Mouse (Mus musculus) liver, embryonic 15.5 days (tissue): Measurements from ENCODE around the gene Supt4a. TPM values are rescaled to one million over a fixed set of nuclear protein-coding genes. Genes with fewer than 3 reads are reported as not detected.

ENCODE experiments used
- ATAC-seq: fragments of 200-750 bp; cut with Nextera tagmentation; 2 replicates; pipeline ENCODE4 v1.8.0; 2017; ENCODE audit warnings: moderate number of reproducible peaks, mild to moderate bottlenecking, moderate library complexity; ENCODE audit not compliant: insufficient read depth
- H3K27ac ChIP-seq: fragments of 300-500 bp; sonication (generic); replicated peaks from 2 replicates; pipeline ENCODE4 v1.5.1; 2015; ENCODE audit warnings: mild to moderate bottlenecking, inconsistent platforms
- H3K27me3 ChIP-seq: fragments of 300-500 bp; sonication (generic); 2 replicates; pipeline ENCODE4 v1.6.1; 2015; ENCODE audit warnings: mild to moderate bottlenecking, inconsistent platforms
- H3K36me3 ChIP-seq: fragments of 300-500 bp; sonication (generic); replicated peaks from 2 replicates; pipeline ENCODE4 v1.6.1; 2015; ENCODE audit warnings: moderate library complexity, mild to moderate bottlenecking, inconsistent platforms
- H3K4me1 ChIP-seq: fragments of 300-500 bp; sonication (generic); replicated peaks from 2 replicates; pipeline ENCODE4 v1.6.1; 2015; ENCODE audit warnings: inconsistent platforms
- H3K4me2 ChIP-seq: fragments of 300-500 bp; sonication (generic); 2 replicates; pipeline ENCODE4 v1.6.1; 2015; ENCODE audit warnings: moderate library complexity, mild to moderate bottlenecking, inconsistent platforms
- H3K4me3 ChIP-seq: fragments of 300-500 bp; sonication (generic); replicated peaks from 2 replicates; pipeline ENCODE4 v1.5.1; 2015; ENCODE audit warnings: mild to moderate bottlenecking, inconsistent platforms
- H3K9ac ChIP-seq: fragments of 300-500 bp; sonication (generic); 2 replicates; pipeline ENCODE4 v1.6.1; 2015; ENCODE audit warnings: moderate library complexity, mild to moderate bottlenecking, inconsistent platforms
- H3K9me3 ChIP-seq: fragments of 300-500 bp; sonication (generic); replicated peaks from 2 replicates; pipeline ENCODE4 v1.6.1; 2016; ENCODE audit warnings: inconsistent platforms
- WGBS: fragments of 180-500 bp; shearing (Covaris S2); methylation state at CpG from one replicate; pipeline ENCODE4 v1.1.7; 2015; ENCODE audit warnings: mixed read lengths; ENCODE audit not compliant: insufficient replicate concordance; 5-methylcytosine and 5-hydroxymethylcytosine counted together
- polyA plus RNA-seq: library from polyadenylated mRNA; unstranded; fragments of >200 nt; fragmentation: Nextera tagmentation; extraction: Ambion mirVana; gene quantifications from 2 replicates; pipeline ENCODE4 v1.2.1, GENCODE M21; 2015

The Supt4a gene
- polyA plus RNA-seq, result 177 and 195 TPM in 2 replicates

- H3K4me1 ChIP-seq, result peaks cover 68% of the 10 kb centered on the region
- H3K4me2 ChIP-seq, result peak within 1 kb of the TSS; percentile 88
- H3K36me3 ChIP-seq, result peaks cover 59% of the 10 kb centered on the region
- H3K9me3 ChIP-seq, result no peaks in the 10 kb centered on the region
- no peaks in the 10 kb centered on the region for H3K27me3 ChIP-seq
- H3K9ac ChIP-seq, result peak within 1 kb of the TSS; percentile 88
- H3K4me3 ChIP-seq, result peak within 1 kb of the TSS; percentile 87
- H3K27ac ChIP-seq, result peak within 1 kb of the TSS; percentile 95
- ATAC-seq, result peak; percentile 90
- under 1% methylated on average over 57 of the region's 57 CpGs for WGBS
Measured at GRCm38 (mm10) chr11:87737175-87737740, at the start of gene Supt4a. Gene Supt4a (plus strand): TSS chr11:87737552.

GRCm38 (mm10) chr11:87688478-87689203 lies 48.7 kb upstream of the Supt4a start:
- Histone ChIP-seq H3K9me3 (no peaks in the 10 kb centered on the region), H3K4me2 (peak overlapping the region; percentile 16; the same call in 1 of the 2 replicates), H3K9ac (no peak overlapping the region), H3K27me3 (no peaks in the 10 kb centered on the region), H3K36me3 (no peaks in the 10 kb centered on the region), H3K4me1 (peaks cover 65% of the 10 kb centered on the region), H3K27ac (peak overlapping the region; percentile 20; the same call in 1 of the 2 replicates), H3K4me3 (no peak overlapping the region)
- no peak for ATAC-seq
- WGBS, result 72% methylated on average over 11 of the region's 11 CpGs

GRCm38 (mm10) chr11:87689402-87689808 lies 47.9 kb upstream of the Supt4a start:
- no peak overlapping the region for H3K9ac ChIP-seq

GRCm38 (mm10) chr11:87690054-87690740 lies 47.2 kb upstream of the Supt4a start:
- Histone ChIP-seq H3K9ac (no peak overlapping the region; the same call in 1 of the 2 replicates), H3K9me3 (no peaks in the 10 kb centered on the region), H3K4me1 (peaks cover 65% of the 10 kb centered on the region), H3K4me2 (peak overlapping the region; percentile 55), H3K4me3 (peak overlapping the region; percentile 29), H3K36me3 (no peaks in the 10 kb centered on the region), H3K27me3 (no peaks in the 10 kb centered on the region), H3K27ac (peak overlapping the region; percentile 46)
- peak; percentile 65 for ATAC-seq
- WGBS, result 24% methylated on average over 16 of the region's 16 CpGs

More at GRCm38 (mm10) chr11:87689402-87689808, 47.9 kb upstream of the Supt4a start:
- Histone ChIP-seq H3K27ac (peak overlapping the region; percentile 46; the same call in 1 of the 2 replicates), H3K4me1 (peaks cover 65% of the 10 kb centered on the region), H3K27me3 (no peaks in the 10 kb centered on the region), H3K4me3 (peak overlapping the region; percentile 29; the same call in 1 of the 2 replicates), H3K9me3 (no peaks in the 10 kb centered on the region), H3K4me2 (peak overlapping the region; percentile 55), H3K36me3 (no peaks in the 10 kb centered on the region)
- 34% methylated on average over 7 of the region's 7 CpGs for WGBS
- ATAC-seq, result peak; percentile 64

GRCm38 (mm10) chr11:87697131-87697682 lies 40.1 kb upstream of the Supt4a start:
- H3K36me3 ChIP-seq, result no peaks in the 10 kb centered on the region
- H3K9ac ChIP-seq, result no peak overlapping the region
- 57% methylated on average over 14 of the region's 14 CpGs for WGBS
- peaks cover 64% of the 10 kb centered on the region for H3K4me1 ChIP-seq
- H3K4me2 ChIP-seq, result no peak overlapping the region
- H3K9me3 ChIP-seq, result no peaks in the 10 kb centered on the region
- H3K27ac ChIP-seq, result peak overlapping the region; percentile 3; the same call in 1 of the 2 replicates
- no peaks in the 10 kb centered on the region for H3K27me3 ChIP-seq
- ATAC-seq, result no peak
- no peak overlapping the region for H3K4me3 ChIP-seq

DNA sequence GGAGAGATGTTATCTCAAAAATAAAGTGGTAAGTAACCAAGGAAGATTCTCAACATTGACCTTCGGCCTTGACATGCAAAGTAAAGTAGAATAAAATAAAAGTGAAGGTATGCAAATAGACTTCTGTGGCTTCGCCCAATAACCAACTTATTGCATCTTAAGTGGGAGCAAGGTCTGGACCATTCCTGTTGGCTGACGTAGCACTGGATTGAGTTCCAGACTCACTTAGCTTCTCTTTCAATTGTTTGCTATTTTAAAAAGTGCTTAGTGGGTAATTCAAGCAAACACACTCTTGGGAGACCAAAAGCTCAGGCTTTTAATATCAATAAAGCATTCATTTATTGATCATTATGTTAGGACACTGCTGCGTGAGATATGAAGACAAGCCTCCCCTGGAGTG lies 39.2 kb upstream of the Supt4a start:
- Histone ChIP-seq H3K4me2 (no peak overlapping the region), H3K4me1 (peaks cover 63% of the 10 kb centered on the region), H3K9ac (no peak overlapping the region), H3K27me3 (no peaks in the 10 kb centered on the region), H3K27ac (no peak overlapping the region), H3K36me3 (no peaks in the 10 kb centered on the region), H3K9me3 (no peaks in the 10 kb centered on the region), H3K4me3 (no peak overlapping the region)
- 80% methylated on average over 4 of the region's 4 CpGs for WGBS
- ATAC-seq, result no peak

DNA sequence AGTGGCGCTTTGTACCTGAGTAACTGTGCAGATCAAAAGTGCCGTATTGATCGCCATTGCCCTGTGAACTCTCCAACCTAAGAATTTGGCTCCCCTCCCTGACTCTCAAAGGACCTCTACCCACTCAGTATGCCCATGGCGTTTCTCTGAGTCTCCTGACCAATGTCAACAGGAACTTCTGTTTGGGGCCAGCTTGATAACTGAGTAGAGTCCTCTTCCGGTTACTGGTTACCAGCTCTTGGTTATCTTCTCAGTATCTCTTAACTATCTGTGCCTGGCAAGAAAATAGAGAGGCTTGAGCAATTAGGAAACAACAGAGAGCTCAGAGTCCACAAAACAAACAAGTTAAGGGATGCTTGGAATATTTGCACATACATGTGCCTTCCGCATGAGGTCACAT lies 36.2 kb upstream of the Supt4a start:
- Histone ChIP-seq H3K27ac (peak overlapping the region; percentile 76), H3K9ac (no peak overlapping the region), H3K36me3 (no peaks in the 10 kb centered on the region), H3K4me2 (0 out of 2 replicates have a peak overlapping the region, but pooled peaks have one; percentile 1), H3K4me1 (peaks cover 90% of the 10 kb centered on the region), H3K9me3 (no peaks in the 10 kb centered on the region), H3K27me3 (no peaks in the 10 kb centered on the region), H3K4me3 (no peak overlapping the region)
- no peak for ATAC-seq
- WGBS, result 53% methylated on average over 6 of the region's 6 CpGs

- peaks cover 88% of the 10 kb centered on the region for H3K4me1 ChIP-seq
- H3K27me3 ChIP-seq, result no peaks in the 10 kb centered on the region
- H3K9ac ChIP-seq, result no peak overlapping the region
- H3K9me3 ChIP-seq, result no peaks in the 10 kb centered on the region
- ATAC-seq, result no peak
- no peaks in the 10 kb centered on the region for H3K36me3 ChIP-seq
- H3K27ac ChIP-seq, result peak overlapping the region; percentile 76
- WGBS, result 32% methylated on average over 14 of the region's 14 CpGs
- H3K4me2 ChIP-seq, result peak overlapping the region; percentile 1; the same call in 1 of the 2 replicates
- H3K4me3 ChIP-seq, result no peak overlapping the region
Measured at GRCm38 (mm10) chr11:87701877-87702620, 35.3 kb upstream of the Supt4a start.

DNA sequence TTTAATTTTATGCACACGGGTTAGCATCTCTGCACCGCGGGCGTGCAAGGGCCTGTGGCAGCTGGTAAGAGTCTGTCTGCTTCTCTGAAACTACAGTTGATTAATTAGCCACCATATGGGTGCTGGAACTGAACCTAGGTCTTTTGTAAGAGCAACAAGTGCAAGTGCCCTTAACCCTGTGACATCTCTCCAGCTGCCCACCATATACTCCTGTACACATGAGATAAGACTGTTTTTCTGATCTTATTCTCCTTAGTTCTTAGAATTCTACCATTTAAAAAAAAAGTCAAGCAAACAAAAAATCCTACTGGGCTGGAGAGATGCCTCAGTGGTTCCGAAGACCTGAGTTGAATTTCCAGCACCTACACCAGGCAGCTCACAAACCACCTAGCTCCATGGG lies 33.7 kb upstream of the Supt4a start:
- no peaks in the 10 kb centered on the region for H3K36me3 ChIP-seq
- peak overlapping the region; percentile 18 for H3K4me2 ChIP-seq
- H3K4me3 ChIP-seq, result no peak overlapping the region
- 0 out of 2 replicates have a peak overlapping the region, but pooled peaks have one; percentile 10 for H3K9ac ChIP-seq
- peak overlapping the region; percentile 75 for H3K27ac ChIP-seq
- H3K4me1 ChIP-seq, result peaks cover 90% of the 10 kb centered on the region
- H3K27me3 ChIP-seq, result no peaks in the 10 kb centered on the region
- 34% methylated on average over 5 of the region's 5 CpGs for WGBS
- no peaks in the 10 kb centered on the region for H3K9me3 ChIP-seq
- ATAC-seq, result peak; percentile 53; the same call in 1 of the 2 replicates

DNA sequence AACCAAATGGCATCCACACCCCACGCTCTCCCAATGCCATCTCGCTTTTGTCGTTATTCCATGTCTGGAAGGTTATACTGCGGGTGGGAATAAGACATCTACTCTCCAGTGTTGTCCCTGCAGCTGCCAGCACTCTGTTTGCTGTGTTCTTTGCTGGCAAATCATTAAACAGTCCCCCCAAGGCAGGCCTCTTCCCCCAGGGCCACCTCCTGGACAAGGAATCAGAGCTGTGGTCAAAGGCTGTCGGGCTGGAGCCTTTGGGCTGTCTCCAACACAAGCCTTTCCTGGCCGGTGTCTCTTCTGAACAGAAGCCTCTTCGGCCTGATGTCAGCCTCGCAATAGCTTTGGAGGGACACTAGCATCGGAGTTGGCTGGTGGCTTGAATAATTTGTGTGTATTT lies 33.1 kb upstream of the Supt4a start:
- Histone ChIP-seq H3K9ac (no peak overlapping the region), H3K27ac (peak overlapping the region; percentile 75), H3K36me3 (no peaks in the 10 kb centered on the region), H3K4me2 (peak overlapping the region; percentile 18), H3K4me3 (no peak overlapping the region), H3K27me3 (no peaks in the 10 kb centered on the region), H3K4me1 (peaks cover 92% of the 10 kb centered on the region), H3K9me3 (no peaks in the 10 kb centered on the region)
- WGBS, result 77% methylated on average over 9 of the region's 9 CpGs
- ATAC-seq, result 0 out of 2 replicates have a peak, but pooled peaks have one; percentile 7
